Mouse (Mus musculus) telencephalon, adult 2 months (tissue): ENCODE measurements around the gene Atp11a.

Experiments
- DNase-seq: peaks from one replicate; pipeline ENCODE4 v3.0.0-alpha.2; 2011; ENCODE audit warnings: low read depth, low spot score

Atp11a gene

DNA sequence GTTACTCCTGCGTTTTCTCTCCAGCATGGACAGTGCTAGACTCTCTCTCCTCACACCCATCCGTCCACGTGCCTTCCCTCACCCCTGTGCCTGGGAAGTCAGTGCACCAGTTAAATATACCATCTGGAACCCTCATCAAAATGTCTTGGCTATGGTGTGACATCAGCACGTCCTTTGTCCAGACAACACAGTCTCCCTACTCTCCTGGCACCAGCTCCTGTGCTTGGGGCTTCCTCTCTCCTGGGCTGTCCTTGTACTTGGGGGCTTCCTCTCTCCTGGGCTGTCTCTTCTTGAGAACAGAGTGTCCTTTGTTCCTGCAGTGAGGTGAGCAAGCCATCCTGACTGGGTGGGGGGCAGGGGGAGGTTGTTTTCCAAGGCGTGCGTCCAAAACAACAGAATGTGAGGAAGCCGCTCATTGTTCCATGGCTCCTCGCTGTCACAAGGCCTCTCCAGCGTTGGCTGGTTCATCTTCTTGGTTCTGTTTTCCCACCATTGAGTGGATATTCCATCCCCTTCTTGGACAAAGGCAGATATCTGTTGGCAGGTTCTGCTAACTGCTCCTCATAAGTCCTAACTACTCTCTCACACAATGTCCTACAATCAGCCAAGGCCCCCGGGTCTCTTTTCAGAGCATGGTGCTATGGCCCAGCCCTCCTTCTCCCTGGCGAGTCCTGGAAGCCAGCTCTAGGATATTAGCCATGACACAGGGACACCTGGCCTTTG, 148.9 kb downstream of the Atp11a start:
- no peak for DNase-seq

DNA sequence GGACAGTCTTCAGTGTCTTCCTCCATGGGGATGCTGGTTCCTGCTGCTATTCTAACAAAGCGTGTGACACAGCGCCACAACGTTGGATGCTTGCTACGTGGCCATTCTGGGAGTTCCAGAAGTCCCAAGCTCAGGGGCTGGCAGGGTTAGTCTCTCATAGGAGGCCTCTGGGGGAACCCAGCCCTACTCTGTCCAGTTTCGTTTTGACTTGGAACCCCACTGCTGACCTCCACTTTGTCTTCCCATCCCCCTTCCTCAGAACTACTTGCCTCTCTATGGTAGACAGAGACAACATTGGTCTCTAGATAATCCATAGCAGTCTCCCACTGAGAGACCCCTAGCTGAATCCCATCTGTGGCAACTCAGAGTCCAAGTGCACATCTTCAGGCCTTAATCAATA, 149.8 kb downstream of the Atp11a start:
- no peak for DNase-seq

DNA sequence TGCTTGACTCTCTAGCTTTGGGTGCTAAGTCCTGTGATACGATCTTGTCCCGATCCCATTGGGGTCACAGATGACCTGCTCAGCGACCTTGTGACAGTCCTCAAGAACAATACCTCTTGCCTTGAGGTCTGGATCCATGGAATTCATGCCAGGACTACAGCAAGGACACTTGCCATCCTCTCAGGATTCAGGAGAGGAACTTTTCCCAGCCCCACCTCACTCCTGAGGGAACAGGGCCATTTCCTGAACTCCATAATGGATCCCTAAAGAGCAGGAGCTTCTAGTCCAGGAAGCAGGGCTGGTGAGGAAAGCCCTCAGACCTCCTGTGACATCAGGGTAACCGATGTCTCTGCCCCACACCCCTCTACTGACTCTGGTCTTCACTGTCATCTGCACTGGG, 150.9 kb downstream of the Atp11a start:
- DNase-seq: no peak

DNA sequence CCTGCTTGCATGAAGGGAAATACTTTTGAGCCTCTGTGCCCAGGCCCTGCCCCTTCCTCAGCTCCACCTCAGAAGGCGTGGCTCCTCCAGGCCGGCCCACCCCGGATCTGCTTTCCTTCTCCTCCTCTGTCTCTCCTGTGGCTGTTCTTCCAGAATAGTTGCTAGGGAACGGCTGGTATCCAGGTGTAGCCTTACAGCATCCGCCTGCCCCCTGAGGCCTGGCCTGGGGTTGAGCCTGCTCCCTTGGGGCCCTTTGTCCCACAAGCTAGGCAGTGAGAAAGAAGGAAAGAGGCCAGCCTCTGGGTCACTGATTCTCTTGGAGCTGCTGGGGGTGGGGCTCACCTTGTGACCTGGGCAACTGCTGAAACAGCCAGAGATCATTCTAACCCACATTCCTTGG, 155.2 kb downstream of the Atp11a start:
- DNase-seq: no peak

DNA sequence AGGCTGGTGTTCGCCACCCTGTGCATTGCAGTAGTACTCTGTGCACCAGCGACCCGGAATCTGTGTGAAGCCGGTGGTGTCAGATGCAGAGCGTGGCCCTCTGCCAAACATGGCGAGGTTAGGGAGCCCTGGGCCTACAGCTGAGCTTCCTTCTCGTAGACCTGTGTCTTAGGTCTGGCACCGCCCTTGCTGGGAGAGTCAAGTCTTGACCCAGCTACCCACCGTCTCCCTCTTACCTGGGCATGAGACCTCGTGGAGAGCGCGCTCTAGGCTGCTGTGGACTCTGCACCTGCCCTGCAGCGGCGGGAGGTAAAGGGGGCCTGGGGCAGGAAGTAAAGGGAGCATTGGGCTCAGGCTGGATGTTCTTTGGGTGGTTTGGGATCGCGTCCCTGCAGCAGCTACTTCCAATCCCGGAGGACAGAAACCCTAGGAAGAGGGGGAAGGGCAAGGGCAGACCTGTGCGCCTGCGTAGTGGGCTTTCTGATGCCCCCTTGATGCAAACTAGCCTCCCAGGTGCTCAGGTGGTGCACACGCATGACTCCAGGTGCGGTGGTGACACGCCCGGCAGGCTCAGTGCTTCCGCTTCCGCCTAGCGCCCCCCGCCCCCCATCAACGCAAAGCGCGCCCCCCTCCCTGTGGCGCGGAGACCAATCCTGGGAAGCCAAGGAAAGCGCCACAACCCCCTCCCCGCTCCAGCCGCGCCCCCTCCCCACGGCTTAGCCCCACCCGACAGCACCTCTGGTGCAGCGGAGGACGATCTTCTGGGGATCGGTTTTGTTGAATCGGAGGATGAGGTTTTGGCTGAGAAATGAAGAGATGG, 158.6 kb downstream of the Atp11a start:
- DNase-seq: no peak

DNA sequence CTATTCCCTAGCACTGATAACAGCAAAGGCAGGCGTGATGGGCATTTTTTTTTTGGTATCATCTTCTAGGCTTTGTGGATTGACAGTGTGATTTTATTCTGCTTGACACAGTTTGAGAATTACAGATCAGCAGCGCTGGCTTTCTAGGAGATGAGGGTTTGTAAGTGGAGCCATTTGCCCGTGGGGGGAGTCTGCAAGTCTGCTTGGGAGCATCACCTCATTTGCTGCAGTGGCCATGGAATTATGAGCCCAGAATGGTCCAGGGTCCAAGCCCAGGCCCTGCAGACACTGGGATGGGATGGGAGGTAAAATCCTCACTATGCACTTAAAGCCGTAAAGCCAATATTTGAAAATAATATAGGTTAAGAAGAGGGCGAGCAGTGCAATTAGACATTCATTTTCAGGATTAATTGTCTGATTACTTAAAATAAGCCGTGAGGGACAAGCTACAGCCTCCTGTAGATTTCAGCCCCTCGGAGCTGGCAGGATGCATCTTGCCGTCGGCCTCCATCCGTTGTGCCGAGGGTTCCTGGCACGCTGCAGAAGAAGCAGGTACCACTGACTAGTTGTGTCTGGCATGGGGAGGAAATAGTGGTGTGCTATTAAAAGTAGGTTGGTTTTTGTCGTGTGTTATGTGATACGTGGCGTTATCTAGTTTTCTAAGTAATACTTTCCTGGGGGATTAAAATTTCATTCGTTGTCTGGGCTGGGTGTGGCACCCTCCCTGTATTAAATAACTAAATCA, 159.5 kb downstream of the Atp11a start:
- DNase-seq: no peak

DNA sequence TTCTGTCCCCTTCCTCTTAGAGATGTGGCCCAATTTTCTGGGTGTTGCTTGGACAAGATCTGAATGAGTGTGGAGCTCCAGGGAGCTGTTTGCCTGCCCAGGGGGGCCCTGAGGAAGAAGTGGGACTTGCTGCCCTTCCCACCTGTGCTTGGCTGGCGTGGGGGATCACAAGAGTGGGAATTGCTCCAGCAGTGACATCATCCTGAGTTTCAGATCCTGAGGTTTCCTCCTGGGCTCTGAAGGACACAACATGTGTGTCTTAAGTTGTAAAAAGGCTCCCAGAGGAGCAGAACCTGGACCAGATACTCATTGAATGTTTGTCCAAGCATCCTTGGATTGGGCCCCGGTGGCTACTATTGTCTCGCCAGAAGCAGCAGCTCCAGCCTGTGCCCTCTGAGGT, 160.2 kb downstream of the Atp11a start:
- no peak for DNase-seq

DNA sequence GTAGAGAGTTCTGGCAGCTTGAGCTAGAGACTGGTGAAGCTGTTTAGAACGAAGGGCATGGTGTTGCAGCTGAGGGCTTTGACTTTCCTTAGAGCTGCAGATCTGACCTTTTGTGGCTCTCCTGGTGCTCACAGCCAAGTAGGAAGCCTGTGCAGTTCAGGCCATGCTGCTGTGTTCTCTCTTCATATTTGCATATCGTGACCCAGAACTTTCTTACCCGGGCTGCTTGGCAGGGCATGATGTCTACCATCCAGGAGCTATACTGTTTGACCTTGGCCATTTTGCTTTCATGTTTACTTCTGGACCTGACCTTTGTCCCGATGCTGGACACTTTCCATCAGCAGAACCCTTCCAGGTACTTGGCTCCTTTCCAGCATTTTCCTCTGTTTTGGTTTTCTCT, 161.0 kb downstream of the Atp11a start:
- DNase-seq: no peak
